Mouse (Mus musculus) ES-Bruce4 (cell line): ENCODE measurements at regions not wholly inside any gene's neighbourhood (a gene's known extent, or its start where the extent isn't known, plus 50 kb on each side); places are given as distances from the start of the nearest gene placed in this dataset.
A peak's percentile ranks its signal among the peaks of the same experiment; 100 is the strongest.

Experiments used
- CTCF ChIP-seq: IDR thresholded peaks from one replicate; pipeline ENCODE4 v1.8.1; 2011; ENCODE audit warnings: low read depth, low read length
- EP300 ChIP-seq: IDR thresholded peaks from 2 replicates; pipeline ENCODE4 v1.6.1; 2011; ENCODE audit warnings: low read depth, low read length; ENCODE audit not compliant: insufficient read depth
- POLR2A ChIP-seq: IDR thresholded peaks from one replicate; pipeline ENCODE4 v1.8.1; 2011; ENCODE audit warnings: low read length; ENCODE audit not compliant: insufficient read depth

GRCm38 (mm10) chr10:71598515-71598914, 251.0 kb downstream of the Ipmk start:
- TF ChIP-seq CTCF (peak; percentile 3), EP300 (no peak), POLR2A (no peak)
